Mouse (Mus musculus) T-helper 2 cell (primary cell): ENCODE results near the gene Alkbh6.

Experiments used
- in situ Hi-C: fragments of 300-600 bp; cut with MboI, MseI; formaldehyde crosslinking; loops from one replicate; pipeline ENCODE4 v1.15.1; 2025; ENCODE audit warnings: high pct_unique_total_duplicates

Alkbh6 gene

GRCm38 (mm10) chr7:30308076-30309005 is at the start of gene Alkbh6:
Gene Alkbh6, plus strand, starts transcription at chr7:30308717.
- in situ Hi-C loops, result no loop called here

GRCm38 (mm10) chr7:30265041-30265440 is 43.5 kb upstream of the Alkbh6 start:
- in situ Hi-C loops, result no loop called here

GRCm38 (mm10) chr7:30265531-30265930 is 43.0 kb upstream of the Alkbh6 start:
- in situ Hi-C loops, result no loop called here

DNA sequence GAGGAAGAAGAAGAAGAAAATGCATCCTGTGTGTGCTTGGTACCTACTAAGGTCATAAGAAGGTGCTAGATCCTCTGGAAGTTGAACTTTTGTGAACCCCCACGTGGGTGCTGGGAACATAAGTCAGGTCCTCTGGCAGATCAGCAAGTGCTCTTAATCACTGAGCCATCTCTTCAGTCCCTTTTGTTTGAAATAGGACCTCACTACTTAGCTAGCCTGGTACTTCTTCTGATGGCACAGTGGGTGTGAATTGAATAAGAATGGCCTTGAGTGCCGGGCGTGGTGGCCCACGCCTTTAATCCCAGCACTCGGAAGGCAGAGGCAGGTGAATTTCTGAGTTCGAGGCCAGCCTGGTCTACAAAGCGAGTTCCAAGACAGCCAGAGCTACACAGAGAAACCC is 42.6 kb upstream of the Alkbh6 start:
- in situ Hi-C loops, result no loop called here

DNA sequence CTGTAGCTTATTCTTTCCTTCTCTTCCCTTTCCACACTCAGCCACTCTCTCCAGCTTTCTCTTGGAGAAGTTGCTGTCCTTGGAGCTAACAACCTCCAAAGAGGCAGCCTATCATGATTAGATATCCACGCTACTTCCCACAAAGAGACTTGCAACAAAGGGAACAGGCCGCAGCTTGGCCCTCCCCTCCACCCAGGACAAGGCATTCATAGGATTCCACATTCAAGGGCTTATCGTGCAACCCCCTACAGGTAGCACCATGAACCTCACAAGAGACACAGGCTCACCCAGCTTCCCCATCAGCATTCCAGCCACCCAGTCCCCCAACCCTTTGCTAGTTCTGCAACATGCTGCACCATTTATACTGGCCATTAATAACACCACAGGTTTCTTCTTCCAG is 41.7 kb upstream of the Alkbh6 start:
- in situ Hi-C loops, result no loop called here

DNA sequence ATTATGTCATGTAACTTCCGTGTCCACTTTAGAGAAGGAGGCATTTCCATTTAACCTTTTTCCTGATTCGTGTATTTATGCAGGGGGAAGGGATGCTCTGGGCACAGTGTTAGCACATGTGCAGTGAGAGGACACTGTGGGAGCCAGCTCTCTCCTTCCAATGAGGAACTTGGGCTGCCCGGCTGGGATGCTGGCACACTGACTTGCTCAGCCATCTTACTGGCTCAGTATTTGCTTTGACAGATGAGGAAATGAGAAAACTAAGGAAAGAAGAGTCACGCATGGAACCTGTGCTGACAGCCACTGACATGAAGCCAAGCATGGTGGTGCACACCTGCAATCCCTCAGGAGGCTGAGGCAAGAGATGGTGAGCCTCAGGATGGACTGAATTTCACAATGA is 38.9 kb upstream of the Alkbh6 start:
- in situ Hi-C loops, result no loop called here

GRCm38 (mm10) chr7:30274383-30274782 is 34.1 kb upstream of the Alkbh6 start:
- in situ Hi-C loops, result no loop called here

- in situ Hi-C loops, result no loop called here
These were observed 29.6 kb upstream of the Alkbh6 start for GRCm38 (mm10) chr7:30278911-30279310.

DNA sequence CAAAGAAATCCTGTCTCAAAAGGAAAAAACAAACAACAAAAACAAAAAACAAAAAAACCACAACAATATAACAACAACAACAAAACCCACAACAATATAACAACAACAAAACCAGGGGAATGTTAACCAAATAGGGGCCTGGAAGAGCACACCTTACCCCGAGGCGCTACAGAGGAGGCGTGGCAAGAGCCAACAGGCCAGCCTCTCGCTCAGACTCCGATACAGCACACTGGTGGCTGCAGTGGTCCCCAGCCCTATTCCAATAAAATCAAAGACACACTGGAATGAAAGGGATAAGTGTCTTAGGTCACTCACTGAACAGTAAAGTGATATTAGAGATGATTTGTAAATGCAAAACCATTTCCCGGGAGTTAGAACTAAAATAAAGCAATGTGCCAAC is 29.0 kb upstream of the Alkbh6 start:
- in situ Hi-C loops, result no loop called here

DNA sequence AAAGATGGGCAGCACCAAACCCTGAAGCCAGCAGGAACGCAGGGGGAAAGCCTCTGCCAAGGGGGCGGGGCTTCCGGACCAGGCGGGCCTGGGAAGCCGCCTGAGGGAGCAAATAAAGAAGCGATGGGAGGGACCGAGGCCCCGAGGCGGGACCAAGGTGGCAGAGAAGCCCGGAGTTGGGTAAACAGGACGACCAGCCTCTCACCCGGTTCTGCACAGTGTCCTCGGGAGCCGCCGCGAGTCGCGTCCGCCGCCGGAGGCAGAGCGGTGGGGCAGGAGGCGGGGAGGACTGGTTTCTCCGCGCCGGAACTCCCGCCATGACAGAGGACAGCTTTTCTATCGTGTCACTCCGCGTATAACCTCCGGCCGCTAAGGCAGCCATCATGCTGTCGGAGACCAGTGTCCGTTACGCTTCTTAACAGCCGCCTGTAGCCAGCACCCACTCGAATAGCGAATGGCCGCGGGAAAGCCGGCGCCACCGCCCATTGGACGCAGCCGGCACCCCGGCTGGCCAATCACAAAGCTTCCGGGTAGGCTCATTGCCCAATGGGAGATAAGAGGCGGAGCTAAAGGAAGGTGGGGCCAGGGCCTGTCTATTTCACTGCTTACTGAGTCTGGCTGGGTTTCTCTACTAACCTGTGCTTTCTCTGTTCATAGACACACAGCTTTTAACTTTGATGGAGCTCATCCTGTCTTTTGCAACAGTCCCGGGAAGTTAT is 28.4 kb upstream of the Alkbh6 start, which contains the start of the genes Thap8 and Wdr62:
Gene Thap8 (plus strand): TSS at position 144 of the 719 bp plus-strand sequence.
Gene Wdr62 (minus strand): TSS at position 469 of the 719 bp plus-strand sequence.
- in situ Hi-C loops, result no loop called here

- in situ Hi-C loops, result no loop called here
These were observed 27.8 kb upstream of the Alkbh6 start for GRCm38 (mm10) chr7:30280670-30281138.

DNA sequence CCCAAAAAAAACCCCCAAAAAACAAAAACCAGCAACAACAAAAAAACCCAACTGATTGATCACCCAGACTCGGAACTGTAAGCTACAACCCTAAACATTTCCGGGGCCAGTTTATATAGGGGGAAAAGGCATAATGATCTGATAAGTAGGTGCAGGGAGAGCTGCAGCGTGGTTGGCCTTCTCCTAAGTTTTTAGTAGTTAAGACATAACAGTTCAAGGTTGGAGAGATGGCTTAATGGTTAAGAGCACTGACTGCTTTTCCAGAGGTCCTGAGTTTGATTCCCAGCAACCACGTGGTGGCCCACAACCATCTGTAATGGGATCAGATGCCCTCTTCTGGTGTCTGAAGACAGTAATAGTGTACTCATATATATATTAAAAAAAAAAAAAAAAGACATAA is 27.0 kb upstream of the Alkbh6 start:
- in situ Hi-C loops, result no loop called here

DNA sequence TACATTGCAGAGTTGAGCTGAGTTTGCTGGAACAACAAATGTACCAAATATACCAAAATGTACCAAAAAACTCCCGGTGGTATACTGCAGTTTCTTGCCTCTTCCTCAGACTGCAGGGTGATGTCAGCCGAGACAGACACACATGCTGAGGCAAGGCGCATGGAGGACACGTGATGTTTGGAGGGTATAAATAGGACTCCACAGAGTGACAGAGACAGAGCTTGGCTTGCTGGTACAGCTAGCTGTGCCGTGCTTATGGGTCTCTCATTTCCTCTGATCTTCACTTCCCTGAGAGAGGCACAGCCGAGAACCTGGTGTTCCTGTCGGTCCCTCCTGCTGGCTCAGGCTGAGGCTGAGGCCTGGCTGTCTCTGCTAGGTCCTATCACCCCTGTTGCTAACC is 25.8 kb upstream of the Alkbh6 start:
- in situ Hi-C loops, result no loop called here

GRCm38 (mm10) chr7:30286701-30287410 is 21.7 kb upstream of the Alkbh6 start:
- in situ Hi-C loops, result no loop called here

GRCm38 (mm10) chr7:30288046-30288445 is 20.5 kb upstream of the Alkbh6 start:
- in situ Hi-C loops, result no loop called here

- in situ Hi-C loops, result no loop called here
These were observed 19.3 kb upstream of the Alkbh6 start for GRCm38 (mm10) chr7:30289071-30289713.

DNA sequence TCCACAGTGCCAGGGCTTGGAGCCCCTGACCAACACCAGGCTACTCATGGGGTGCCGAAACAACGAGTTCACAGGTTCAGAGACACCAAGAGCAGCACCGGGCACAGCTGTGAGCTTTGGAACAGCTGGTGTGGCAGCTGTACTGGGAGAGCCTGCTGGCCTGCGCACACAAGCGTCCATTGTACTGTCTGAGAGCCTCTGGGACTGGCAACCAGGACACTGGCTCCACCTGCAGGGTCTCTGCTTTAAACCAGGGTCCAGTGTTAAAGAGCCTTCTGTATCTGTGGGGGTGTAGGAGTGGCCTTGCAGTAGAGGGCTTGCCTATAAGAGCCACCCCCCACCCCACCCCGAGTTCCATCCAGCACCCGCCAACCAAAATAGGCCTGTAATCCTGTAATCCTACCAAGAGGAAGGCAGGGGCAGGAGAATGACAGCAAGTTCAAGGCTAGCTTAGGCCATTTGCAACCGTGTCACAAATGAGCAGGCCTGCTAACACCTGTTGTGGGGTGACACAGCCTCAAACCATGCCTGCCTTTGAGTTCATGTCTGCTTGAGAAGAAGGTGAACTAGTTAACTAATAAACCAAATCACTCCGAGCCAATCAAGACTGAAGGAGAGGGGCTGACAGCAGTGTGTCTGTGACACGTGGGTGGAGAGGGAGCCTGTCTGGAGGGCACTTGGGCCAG is 18.7 kb upstream of the Alkbh6 start:
- in situ Hi-C loops, result no loop called here

DNA sequence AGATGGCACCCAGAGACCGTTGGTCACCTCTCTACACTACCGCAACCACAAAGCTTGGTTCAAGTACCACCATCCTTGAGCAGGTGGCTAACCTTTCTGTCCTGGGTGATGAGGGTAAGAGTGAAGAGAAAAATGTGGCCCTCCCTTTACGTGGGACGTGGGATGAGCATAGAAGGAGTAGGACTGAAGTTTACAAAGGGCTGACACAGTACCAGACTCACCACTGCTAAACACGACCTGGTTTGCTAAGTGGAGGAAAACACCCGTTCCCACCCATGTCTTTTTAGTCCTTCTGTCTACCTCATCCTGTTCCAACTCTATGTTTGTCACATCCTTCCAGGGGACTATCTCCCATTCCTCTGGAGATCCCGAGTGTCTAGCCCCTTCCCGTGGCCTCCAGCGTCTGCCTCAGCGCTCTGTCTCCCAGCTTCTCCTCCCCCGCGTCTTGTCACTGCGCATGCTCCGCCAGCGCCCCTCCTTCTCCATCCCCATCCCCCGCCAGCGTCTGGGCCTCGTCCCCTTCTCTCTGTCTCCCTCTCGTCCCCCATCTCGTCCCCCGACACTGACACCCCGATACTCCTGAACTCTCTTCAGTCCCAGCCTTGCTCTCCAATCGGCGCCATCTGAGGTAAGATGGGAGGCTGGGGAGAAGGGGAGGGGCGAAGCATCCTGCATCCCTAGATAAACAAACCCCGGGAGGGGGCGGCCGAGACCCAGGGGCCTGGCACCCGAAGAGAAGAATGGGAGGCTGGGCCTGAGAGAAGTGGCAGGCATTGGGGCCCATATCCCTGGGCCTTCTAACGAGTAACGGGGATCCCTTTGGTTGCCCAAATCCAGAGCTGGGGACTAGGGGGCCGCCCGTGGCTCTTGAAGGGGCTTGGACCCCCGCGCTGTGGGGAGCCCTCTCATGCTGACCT is 17.0 kb upstream of the Alkbh6 start, which contains the start of gene Clip3:
Gene Clip3 (plus strand): TSS at position 514 of the 917 bp plus-strand sequence.
- in situ Hi-C loops, result no loop called here

- in situ Hi-C loops, result no loop called here
These were observed 14.7 kb upstream of the Alkbh6 start for GRCm38 (mm10) chr7:30293795-30294194.

DNA sequence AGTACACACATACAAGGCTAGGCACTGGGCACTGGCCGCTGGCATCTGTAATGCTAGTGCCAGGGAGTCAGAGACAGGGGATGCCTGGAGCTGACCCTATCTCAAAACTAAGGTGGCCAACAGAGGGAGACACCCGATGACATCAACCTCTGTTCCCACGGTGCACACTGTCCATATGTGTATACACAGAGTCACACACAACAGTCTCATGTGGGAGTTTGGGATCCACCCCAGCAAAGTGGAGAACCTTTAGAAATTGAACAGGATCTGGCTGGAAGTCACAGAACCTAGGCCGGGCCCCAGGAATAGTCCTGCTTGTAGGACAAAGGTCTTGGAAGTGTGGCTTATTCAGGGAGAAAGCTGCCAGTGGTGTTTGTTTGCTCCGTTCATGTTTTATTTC is 14.2 kb upstream of the Alkbh6 start:
- in situ Hi-C loops, result no loop called here
